Mouse (Mus musculus) right cerebral cortex, postnatal 10 days (tissue): ENCODE data around the gene Evx2.
A peak's percentile ranks its signal among the peaks of the same experiment; 100 is the strongest.

Source experiments
- DNase-seq, 2 experiments: peaks; one replicate each; pipeline ENCODE4 v3.0.0; 2021; ENCODE audit warnings: low spot score in 2 of 2

Evx2 gene

GRCm38 (mm10) chr2:74695813-74696430 is 36.6 kb upstream of the Evx2 start:
- DNase-seq, result no peak

DNA sequence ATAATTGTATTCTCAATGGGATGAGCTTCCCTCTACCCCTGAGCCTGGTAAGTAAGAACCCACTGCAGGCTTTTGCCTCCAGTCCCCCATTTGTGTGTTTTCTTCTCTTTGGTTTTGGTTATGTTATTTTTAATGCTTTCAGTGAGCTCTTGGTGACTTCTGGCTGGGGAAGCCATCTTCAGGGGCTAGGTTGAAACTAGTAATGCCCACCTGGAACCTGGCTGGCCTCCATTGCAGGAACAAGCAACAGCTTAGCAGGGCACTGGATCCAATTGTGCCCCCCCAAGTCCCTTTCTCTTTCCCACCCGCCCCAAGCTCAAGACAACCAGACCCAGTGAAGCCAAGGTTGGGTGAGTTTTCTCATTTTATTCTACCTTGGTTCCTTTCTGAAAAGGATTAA is 36.0 kb upstream of the Evx2 start:
- DNase-seq, result no peak

GRCm38 (mm10) chr2:74694066-74694465 is 34.7 kb upstream of the Evx2 start:
- no peak for DNase-seq

DNA sequence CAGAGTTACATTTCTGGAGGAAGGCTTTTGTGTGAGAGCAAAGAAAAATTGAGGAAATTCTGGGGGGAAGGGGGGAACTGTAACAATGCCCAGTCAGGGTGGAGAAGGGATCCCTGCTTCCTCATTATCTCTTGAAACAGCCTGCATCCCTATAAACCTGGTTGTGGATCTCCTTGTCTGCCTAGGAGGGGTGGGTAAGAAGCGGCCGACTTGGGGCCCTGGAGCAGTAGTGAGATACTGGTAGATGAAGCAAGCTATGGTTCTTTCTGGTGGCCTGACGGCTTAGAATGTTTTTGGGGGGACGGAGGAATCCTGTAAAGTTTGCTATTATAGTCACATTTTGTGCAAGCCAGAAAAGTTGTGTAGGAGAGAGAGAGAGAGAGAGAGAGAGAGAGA is 34.1 kb upstream of the Evx2 start:
- no peak for DNase-seq

GRCm38 (mm10) chr2:74692808-74693431 is 33.6 kb upstream of the Evx2 start:
- no peak for DNase-seq

DNA sequence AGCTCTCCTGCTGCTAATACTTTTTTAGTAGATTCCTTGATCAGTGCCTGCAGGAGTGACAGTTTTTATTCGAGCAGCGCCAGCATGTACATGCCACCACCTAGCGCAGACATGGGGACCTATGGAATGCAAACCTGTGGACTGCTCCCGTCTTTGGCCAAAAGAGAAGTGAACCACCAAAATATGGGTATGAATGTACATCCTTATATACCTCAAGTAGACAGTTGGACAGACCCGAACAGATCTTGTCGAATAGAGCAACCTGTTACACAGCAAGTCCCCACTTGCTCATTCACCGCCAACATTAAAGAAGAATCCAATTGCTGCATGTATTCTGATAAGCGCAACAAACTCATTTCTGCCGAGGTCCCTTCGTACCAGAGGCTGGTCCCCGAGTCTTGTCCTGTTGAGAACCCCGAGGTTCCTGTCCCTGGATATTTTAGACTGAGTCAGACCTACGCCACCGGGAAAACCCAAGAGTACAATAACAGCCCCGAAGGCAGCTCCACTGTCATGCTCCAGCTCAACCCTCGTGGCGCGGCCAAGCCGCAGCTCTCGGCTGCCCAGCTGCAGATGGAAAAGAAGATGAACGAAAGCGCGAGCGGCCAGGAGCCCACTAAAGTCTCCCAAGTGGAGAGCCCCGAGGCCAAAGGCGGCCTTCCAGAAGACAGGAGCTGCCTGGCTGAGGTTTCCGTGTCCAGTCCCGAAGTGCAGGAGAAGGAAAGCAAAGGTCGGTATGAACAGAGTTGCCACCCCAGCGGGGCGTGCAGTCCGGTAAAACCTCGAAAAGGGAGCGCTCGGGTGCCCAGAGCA is 32.8 kb upstream of the Evx2 start:
- no peak for DNase-seq

DNA sequence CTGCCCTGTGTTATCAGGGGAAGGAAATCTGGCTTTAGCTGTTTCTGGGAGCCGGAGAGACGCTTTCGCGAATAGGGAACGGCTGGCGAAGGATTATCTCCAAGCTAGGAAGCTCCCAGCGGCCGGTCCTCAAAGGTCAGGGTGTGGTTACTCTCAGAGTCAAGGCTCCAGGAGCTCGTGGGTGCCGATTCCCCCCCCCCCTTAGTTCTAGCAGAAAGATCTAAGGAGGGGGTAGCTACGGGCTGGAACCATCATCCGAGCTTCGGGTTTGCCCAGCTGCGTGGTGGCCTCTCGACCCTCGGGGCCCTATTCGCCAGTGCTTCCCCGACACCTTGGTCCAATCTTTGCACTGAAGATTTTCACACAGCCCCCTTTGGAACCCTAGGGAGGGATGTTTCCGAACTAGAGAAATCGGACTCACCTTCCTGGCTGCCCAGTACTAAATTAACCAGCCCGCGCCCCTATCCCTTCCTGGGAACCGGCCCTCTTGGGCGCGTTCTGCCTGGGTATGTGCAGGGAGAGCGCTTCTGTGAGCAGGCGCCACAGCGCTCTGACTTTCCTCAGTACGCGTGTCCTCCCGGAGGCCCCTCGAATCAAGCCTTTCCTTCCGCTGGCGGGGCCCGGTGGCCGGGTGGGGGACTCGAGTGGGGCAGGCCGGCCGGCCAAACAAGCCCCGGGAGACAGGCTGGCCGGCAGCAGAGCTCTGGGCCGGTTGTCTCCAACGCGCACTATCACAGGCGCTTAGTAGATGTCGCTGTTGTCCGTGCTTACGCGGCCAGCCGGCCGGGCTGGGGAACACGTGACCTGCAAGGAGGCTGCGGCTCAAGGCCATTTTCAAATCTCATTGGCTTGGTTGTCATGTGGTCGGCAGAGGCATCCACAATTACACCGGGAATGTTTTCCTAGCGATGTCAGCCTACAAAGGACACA is 31.9 kb upstream of the Evx2 start, which contains the start of gene Hoxd10:
Hoxd10 (plus strand) TSS at position 903 of the 930 bp plus-strand sequence.
- peak in 1 of 2 experiments; percentile 31 for DNase-seq

DNA sequence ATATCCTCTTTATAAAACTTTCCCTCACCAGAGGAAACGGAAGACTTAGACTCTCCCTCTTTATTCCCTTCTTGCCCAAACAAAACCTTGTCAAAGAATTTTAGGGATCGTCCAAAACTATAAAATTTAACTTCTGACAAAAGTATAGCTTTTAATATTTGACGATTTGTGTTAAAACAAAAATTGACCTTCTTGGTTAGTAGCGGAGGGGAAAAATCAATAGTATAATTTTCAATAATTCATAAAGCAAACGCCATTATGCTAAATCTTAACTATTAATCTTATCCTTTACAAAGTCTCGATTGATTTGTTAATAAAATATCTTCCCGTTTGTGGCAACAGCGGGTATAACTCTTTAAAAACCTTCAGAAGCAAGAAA is 31.0 kb upstream of the Evx2 start:
- no peak for DNase-seq

- no peak for DNase-seq
These were observed 30.4 kb upstream of the Evx2 start for GRCm38 (mm10) chr2:74689574-74690337.

- DNase-seq, result no peak
These were observed 29.6 kb upstream of the Evx2 start for GRCm38 (mm10) chr2:74688795-74689573.

- DNase-seq, result no peak
These were observed 28.6 kb upstream of the Evx2 start for GRCm38 (mm10) chr2:74687698-74688555.

DNA sequence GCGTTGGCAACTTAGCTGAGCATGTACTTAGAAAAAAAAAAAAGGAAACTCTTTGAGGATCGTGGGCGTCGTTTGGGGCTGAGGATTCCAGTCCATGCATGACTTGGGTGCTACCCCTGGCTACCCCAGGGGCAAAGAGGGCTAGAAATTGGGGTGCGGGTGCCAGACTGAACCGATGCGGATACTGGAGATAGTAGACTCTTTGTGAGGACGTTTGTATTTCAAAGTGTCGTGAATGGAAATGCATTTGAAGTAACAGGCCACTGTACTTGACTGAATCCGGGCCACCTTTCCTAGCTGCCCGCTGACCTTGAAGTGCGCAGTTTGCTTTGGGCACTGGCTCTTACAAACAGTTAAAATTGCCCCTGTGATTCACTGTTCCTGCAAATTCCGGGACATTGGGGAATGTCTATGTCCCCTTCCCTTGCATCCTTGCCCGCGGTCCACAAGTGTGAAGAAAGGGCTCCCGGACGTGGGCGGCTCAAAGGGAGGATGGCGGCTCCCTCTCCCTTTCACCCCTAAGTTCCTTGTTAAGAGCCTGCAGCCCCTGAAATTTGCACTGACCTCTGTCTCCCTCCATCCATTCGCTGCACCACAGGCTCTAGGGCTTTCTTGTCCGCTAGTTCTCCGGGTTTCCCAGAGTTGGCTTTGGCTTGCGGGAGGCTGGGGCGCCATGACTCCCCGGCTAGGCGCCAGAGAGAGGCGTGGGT is 27.8 kb upstream of the Evx2 start:
- no peak for DNase-seq

GRCm38 (mm10) chr2:74686301-74686987 is 27.1 kb upstream of the Evx2 start:
- no peak for DNase-seq

DNA sequence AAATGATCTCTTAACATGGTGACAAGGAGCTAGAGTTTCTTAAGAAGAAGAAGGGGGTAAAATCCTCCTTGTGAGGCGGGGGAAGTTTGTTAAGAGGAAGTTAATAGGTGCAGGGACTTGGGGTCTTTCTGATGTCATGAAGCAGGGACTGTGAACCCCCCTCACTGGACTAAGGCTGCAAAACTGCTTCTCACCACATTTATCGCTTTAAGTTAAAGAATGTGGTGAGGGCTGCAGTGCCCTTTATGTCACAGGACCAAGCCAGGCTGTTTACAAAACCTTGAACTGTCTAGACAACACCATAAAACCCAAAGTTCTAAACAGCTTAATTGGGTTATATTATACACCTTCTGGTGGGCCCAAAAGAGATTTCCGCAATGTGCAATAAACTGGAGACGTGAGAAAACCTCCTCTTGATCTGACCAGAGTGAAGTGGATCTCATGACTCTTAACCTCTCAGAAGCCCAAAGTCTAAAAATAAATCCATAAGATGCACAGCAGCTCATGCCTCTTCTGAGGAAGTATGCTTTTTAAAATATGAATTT is 25.8 kb upstream of the Evx2 start:
- DNase-seq, result no peak

GRCm38 (mm10) chr2:74684106-74684505 is 24.7 kb upstream of the Evx2 start:
- no peak for DNase-seq

DNA sequence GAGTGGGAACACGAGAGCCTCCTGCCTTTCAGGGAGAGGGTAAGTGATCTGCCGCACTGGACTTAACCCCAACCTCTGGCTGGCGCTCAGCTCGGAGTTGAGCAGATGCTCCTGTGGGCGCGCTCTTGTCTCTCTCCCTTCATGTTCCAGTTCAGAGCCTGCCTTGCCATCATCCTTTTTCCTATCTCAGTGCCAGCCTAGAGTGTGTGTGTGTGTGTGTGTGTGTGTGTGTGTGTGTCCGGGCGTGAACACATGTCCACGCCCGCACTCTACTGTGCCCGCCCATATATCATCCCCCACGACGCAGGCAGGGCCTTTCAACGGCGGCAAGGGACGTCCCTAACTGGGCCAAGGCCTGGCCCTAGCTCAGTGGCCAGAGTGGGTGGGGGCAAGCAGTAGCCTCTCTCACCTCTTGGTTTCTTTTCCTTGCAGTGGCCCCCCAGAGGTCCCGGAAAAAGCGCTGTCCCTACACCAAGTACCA is 24.2 kb upstream of the Evx2 start:
- no peak for DNase-seq

DNA sequence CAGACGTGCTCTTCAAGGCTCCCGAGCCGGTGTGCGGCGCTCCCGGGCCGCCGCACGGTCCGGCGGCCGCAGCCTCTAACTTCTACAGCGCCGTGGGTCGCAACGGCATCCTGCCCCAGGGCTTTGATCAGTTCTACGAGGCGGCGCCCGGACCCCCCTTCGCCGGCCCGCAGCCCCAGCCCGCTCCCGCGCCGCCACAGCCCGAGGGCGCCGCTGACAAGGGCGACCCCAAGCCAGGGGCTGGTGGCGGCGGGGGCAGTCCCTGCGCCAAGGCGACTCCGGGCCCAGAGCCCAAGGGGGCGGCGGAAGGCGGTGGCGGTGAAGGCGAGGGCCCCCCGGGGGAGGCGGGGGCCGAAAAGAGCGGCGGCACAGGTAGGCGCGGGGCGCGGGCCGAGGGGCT is 23.4 kb upstream of the Evx2 start:
- no peak for DNase-seq
